Mouse (Mus musculus) lung, postnatal 0 days (tissue): Measurements from ENCODE around the gene Ddost. TPM values are rescaled to one million over a fixed set of nuclear protein-coding genes. Genes with fewer than 3 reads are reported as not detected.

Experiments used
- ATAC-seq: fragments of 200-750 bp; cut with Nextera tagmentation; 2 replicates; pipeline ENCODE4 v1.8.0; 2017; ENCODE audit warnings: moderate library complexity
- DNase-seq: peaks from one replicate; pipeline ENCODE4 v3.0.0-alpha.2; 2016; ENCODE audit warnings: low spot score
- H3K27ac ChIP-seq: fragments of 300-500 bp; sonication (generic); 2 replicates; pipeline ENCODE4 v1.5.1; 2014; ENCODE audit warnings: antibody characterized with exemption, mild to moderate bottlenecking, low read length, mixed read lengths
- H3K27me3 ChIP-seq: fragments of 300-500 bp; sonication (generic); replicated peaks from 2 replicates; pipeline ENCODE4 v1.6.1; 2014; ENCODE audit warnings: low read length, mixed read lengths; ENCODE audit not compliant: insufficient read depth
- H3K36me3 ChIP-seq: fragments of 300-500 bp; sonication (generic); 2 replicates; pipeline ENCODE4 v1.6.1; 2014; ENCODE audit warnings: low read length, mixed read lengths; ENCODE audit not compliant: insufficient read depth
- H3K4me1 ChIP-seq: fragments of 300-500 bp; sonication (generic); 2 replicates; pipeline ENCODE4 v1.6.1; 2014; ENCODE audit warnings: antibody characterized with exemption, low read depth, low read length, mixed read lengths; ENCODE audit not compliant: insufficient read depth
- H3K4me2 ChIP-seq: fragments of 300-500 bp; sonication (generic); replicated peaks from 2 replicates; pipeline ENCODE4 v1.6.1; 2014; ENCODE audit warnings: low read depth, mild to moderate bottlenecking, low read length, moderate library complexity, mixed read lengths
- H3K4me3 ChIP-seq: fragments of 300-500 bp; sonication (generic); 2 replicates; pipeline ENCODE4 v1.5.1; 2014; ENCODE audit warnings: low read depth, low read length
- H3K9ac ChIP-seq: fragments of 300-500 bp; sonication (generic); replicated peaks from 2 replicates; pipeline ENCODE4 v1.6.1; 2014; ENCODE audit warnings: low read depth, mild to moderate bottlenecking
- H3K9me3 ChIP-seq: fragments of 300-500 bp; sonication (generic); 2 replicates; pipeline ENCODE4 v1.6.1; 2016; ENCODE audit warnings: low read length, mixed read lengths
- CTCF ChIP-seq: IDR thresholded peaks from 2 replicates; pipeline ENCODE4 v1.5.1; 2016; ENCODE audit warnings: antibody characterized with exemption, mild to moderate bottlenecking
- EP300 ChIP-seq: IDR thresholded peaks from 2 replicates; pipeline ENCODE4 v1.6.1; 2016; ENCODE audit warnings: antibody characterized with exemption, mild to moderate bottlenecking, control low read depth
- WGBS: fragments of 180-500 bp; shearing (Covaris S2); extraction: QIAGEN DNeasy Blood & Tissue Kit; methylation state at CpG from one replicate; pipeline ENCODE4 v1.1.7; 2014; 5-methylcytosine and 5-hydroxymethylcytosine counted together
- polyA plus RNA-seq: library from polyadenylated mRNA; unstranded; fragments of >200 nt; fragmentation: Nextera tagmentation; extraction: Ambion mirVana; gene quantifications from 2 replicates; pipeline ENCODE4 v1.2.1, GENCODE M21; 2015

Ddost gene
- polyA plus RNA-seq, 1 experiment from 2014 or later = 195 TPM

- DNase-seq (no peak), ATAC-seq (no peak)
- H3K36me3 ChIP-seq = peaks cover 14% of the 10 kb centered on the region
- H3K27ac ChIP-seq = no peak overlapping the region
- H3K4me1 ChIP-seq = peaks cover 14% of the 10 kb centered on the region; the same call in 1 of the 2 replicates
- H3K9ac ChIP-seq = no peak overlapping the region
- no peak overlapping the region for H3K4me2 ChIP-seq
- H3K4me3 ChIP-seq = no peak overlapping the region
- no peaks in the 10 kb centered on the region for H3K9me3 ChIP-seq
- 76% methylated on average over 12 of the region's 12 CpGs for WGBS
- H3K27me3 ChIP-seq = no peaks in the 10 kb centered on the region
- TF ChIP-seq CTCF = no peak
- TF ChIP-seq EP300 = no peak
Measured at GRCm38 (mm10) chr4:138307739-138308138, 3.2 kb downstream of the Ddost start.

GRCm38 (mm10) chr4:138310311-138310910 lies 5.9 kb downstream of the Ddost start:
- no peak overlapping the region for H3K27ac ChIP-seq
- H3K36me3 ChIP-seq = peaks cover 27% of the 10 kb centered on the region
- H3K4me3 ChIP-seq = no peak overlapping the region
- no peak overlapping the region for H3K4me2 ChIP-seq
- H3K27me3 ChIP-seq = no peaks in the 10 kb centered on the region
- no peaks in the 10 kb centered on the region for H3K9me3 ChIP-seq
- DNase-seq = no peak
- 90% methylated on average over 19 of the region's 19 CpGs for WGBS
- H3K4me1 ChIP-seq = peaks cover 5% of the 10 kb centered on the region; the same call in 1 of the 2 replicates
- TF ChIP-seq EP300 (no peak), CTCF (no peak)
- ATAC-seq = no peak
- no peak overlapping the region for H3K9ac ChIP-seq

- Histone ChIP-seq H3K27me3 (no peaks in the 10 kb centered on the region), H3K36me3 (peaks cover 29% of the 10 kb centered on the region), H3K27ac (no peak overlapping the region), H3K9me3 (no peaks in the 10 kb centered on the region), H3K9ac (no peak overlapping the region), H3K4me3 (no peak overlapping the region), H3K4me1 (no peaks in the 10 kb centered on the region), H3K4me2 (no peak overlapping the region)
- DNase-seq (peak; percentile 59), ATAC-seq (peak; percentile 72)
- 59% methylated on average over 8 of the region's 8 CpGs for WGBS
- TF ChIP-seq EP300 (no peak), CTCF (peak; percentile 83)
Measured at GRCm38 (mm10) chr4:138311595-138311994, 7.1 kb downstream of the Ddost start.

GRCm38 (mm10) chr4:138312105-138312504 lies 7.6 kb downstream of the Ddost start:
- 100% methylated on average over 3 of the region's 3 CpGs for WGBS
- Histone ChIP-seq H3K4me1 (no peaks in the 10 kb centered on the region), H3K36me3 (peaks cover 33% of the 10 kb centered on the region), H3K9me3 (no peaks in the 10 kb centered on the region), H3K27ac (no peak overlapping the region), H3K9ac (no peak overlapping the region), H3K27me3 (no peaks in the 10 kb centered on the region), H3K4me3 (no peak overlapping the region), H3K4me2 (no peak overlapping the region)
- no peak for ATAC-seq
- no peak for TF ChIP-seq EP300
- TF ChIP-seq CTCF = no peak
- DNase-seq = no peak

GRCm38 (mm10) chr4:138313021-138313420 lies 8.5 kb downstream of the Ddost start:
- Histone ChIP-seq H3K9me3 (no peaks in the 10 kb centered on the region), H3K36me3 (peaks cover 35% of the 10 kb centered on the region), H3K4me1 (no peaks in the 10 kb centered on the region), H3K4me2 (no peak overlapping the region), H3K27me3 (no peaks in the 10 kb centered on the region), H3K9ac (no peak overlapping the region), H3K4me3 (no peak overlapping the region), H3K27ac (no peak overlapping the region)
- DNase-seq (no peak), ATAC-seq (no peak)
- no peak for TF ChIP-seq CTCF
- TF ChIP-seq EP300 = no peak
- WGBS = 81% methylated on average over 11 of the region's 11 CpGs

- no peak overlapping the region for H3K27ac ChIP-seq
- H3K4me3 ChIP-seq = no peak overlapping the region
- no peaks in the 10 kb centered on the region for H3K9me3 ChIP-seq
- no peak overlapping the region for H3K4me2 ChIP-seq
- H3K27me3 ChIP-seq = no peaks in the 10 kb centered on the region
- DNase-seq (no peak), ATAC-seq (no peak)
- TF ChIP-seq CTCF = no peak
- TF ChIP-seq EP300 = no peak
- H3K9ac ChIP-seq = no peak overlapping the region
- 86% methylated on average over 4 of the region's 4 CpGs for WGBS
- H3K4me1 ChIP-seq = no peaks in the 10 kb centered on the region
- peaks cover 35% of the 10 kb centered on the region for H3K36me3 ChIP-seq
Measured at GRCm38 (mm10) chr4:138313795-138314194, 9.3 kb downstream of the Ddost start.
